Mouse (Mus musculus) MEL (cell line): ENCODE measurements around the gene Cilp. TPM values are rescaled to one million over a fixed set of nuclear protein-coding genes. Genes with fewer than 3 reads are reported as not detected.

ENCODE experiments used
- DNase-seq: peaks from one replicate; pipeline ENCODE4 v3.0.0; 2011; ENCODE audit warnings: low read depth, low spot score
- H3K27ac ChIP-seq: 2 replicates; pipeline ENCODE4 v1.5.1; 2012; ENCODE audit warnings: low read depth, mild to moderate bottlenecking, control low read depth, low read length, moderate library complexity; ENCODE audit not compliant: control insufficient read depth
- H3K27me3 ChIP-seq, 2 experiments: fragments of 150-350 bp in 1 of 2; sonication (generic) in 1 of 2; 2 replicates each; pipeline ENCODE4 v1.6.1; 2012; ENCODE audit warnings: low read length in 2 of 2, mild to moderate bottlenecking in 2 of 2, improper control_type of control experiment in 1 of 2, moderate library complexity in 1 of 2; ENCODE audit not compliant: insufficient read depth in 2 of 2, control insufficient read depth in 1 of 2
- H3K36me3 ChIP-seq, 2 experiments: 2 replicates each; pipeline ENCODE4 v1.6.1; 2012 to 2014; ENCODE audit warnings: low read length in 2 of 2, improper control_type of control experiment in 1 of 2, inconsistent platforms in 1 of 2, mild to moderate bottlenecking in 1 of 2; ENCODE audit not compliant: insufficient read depth in 2 of 2, control insufficient read depth in 1 of 2
- H3K4me1 ChIP-seq, 2 experiments: fragments of 150-350 bp in 1 of 2; sonication (generic) in 1 of 2; 2 replicates each; pipeline ENCODE4 v1.6.1; 2012; ENCODE audit warnings: low read length in 2 of 2, improper control_type of control experiment in 1 of 2, mild to moderate bottlenecking in 1 of 2; ENCODE audit not compliant: insufficient read depth in 2 of 2, control insufficient read depth in 1 of 2
- H3K4me3 ChIP-seq, 2 experiments: fragments of 150-350 bp in 1 of 2; sonication (generic) in 1 of 2; 2 replicates each; pipeline ENCODE4 v1.5.1; 2012; ENCODE audit warnings: low read depth in 2 of 2, low read length in 2 of 2, mild to moderate bottlenecking in 2 of 2, moderate library complexity in 2 of 2, control low read depth in 1 of 2, improper control_type of control experiment in 1 of 2; ENCODE audit not compliant: control insufficient read depth in 1 of 2, insufficient read depth in 1 of 2
- H3K79me2 ChIP-seq: 2 replicates; pipeline ENCODE4 v1.6.1; 2012; ENCODE audit warnings: mild to moderate bottlenecking, low read length, moderate library complexity; ENCODE audit not compliant: control insufficient read depth, poor library complexity, insufficient read depth
- H3K9ac ChIP-seq: 2 replicates; pipeline ENCODE4 v1.6.1; 2012; ENCODE audit warnings: low read depth, mild to moderate bottlenecking, control low read depth, low read length, moderate library complexity; ENCODE audit not compliant: control insufficient read depth, poor library complexity, severe bottlenecking
- H3K9me3 ChIP-seq: fragments of 150-350 bp; sonication (generic); replicated peaks from 2 replicates; pipeline ENCODE4 v1.6.1; 2012; ENCODE audit warnings: mild to moderate bottlenecking, low read length, improper control_type of control experiment, moderate library complexity; ENCODE audit not compliant: insufficient read depth
- BHLHE40 ChIP-seq: IDR thresholded peaks from 2 replicates; pipeline ENCODE4 v1.6.1; 2012; ENCODE audit warnings: low read depth, mild to moderate bottlenecking, inconsistent platforms, low read length, improper control_type of control experiment, borderline replicate concordance
- CHD2 ChIP-seq: IDR thresholded peaks from 2 replicates; pipeline ENCODE4 v1.6.1; 2011; ENCODE audit warnings: low read length, improper control_type of control experiment
- ETS1 ChIP-seq: IDR thresholded peaks from 2 replicates; pipeline ENCODE4 v1.6.1; 2012; ENCODE audit warnings: low read depth, mild to moderate bottlenecking, inconsistent platforms, low read length, improper control_type of control experiment, moderate library complexity
- JUND ChIP-seq: IDR thresholded peaks from 2 replicates; pipeline ENCODE4 v1.6.1; 2011; ENCODE audit warnings: low read depth, mild to moderate bottlenecking, improper control_type of control experiment, low read length
- MAFK ChIP-seq: IDR thresholded peaks from 2 replicates; pipeline ENCODE4 v1.6.1; 2011; ENCODE audit warnings: low read depth, mild to moderate bottlenecking, low read length, improper control_type of control experiment, borderline replicate concordance
- MEF2A ChIP-seq: IDR thresholded peaks from 2 replicates; pipeline ENCODE4 v1.6.1; 2014; ENCODE audit warnings: low read depth, mild to moderate bottlenecking, inconsistent platforms, low read length, improper control_type of control experiment; ENCODE audit not compliant: poor library complexity, insufficient replicate concordance, severe bottlenecking; ENCODE audit errors: extremely low read depth
- MXI1 ChIP-seq: IDR thresholded peaks from 2 replicates; pipeline ENCODE4 v1.6.1; 2011; ENCODE audit warnings: mild to moderate bottlenecking, low read depth, low read length, improper control_type of control experiment
- MYC ChIP-seq: IDR thresholded peaks from 2 replicates; pipeline ENCODE4 v1.6.1; 2011; ENCODE audit warnings: low read depth, mild to moderate bottlenecking, low read length, improper control_type of control experiment, moderate library complexity
- NELFE ChIP-seq: IDR thresholded peaks from 2 replicates; pipeline ENCODE4 v1.6.1; 2011; ENCODE audit warnings: low read depth, low read length, improper control_type of control experiment
- NRF1 ChIP-seq: IDR thresholded peaks from 2 replicates; pipeline ENCODE4 v1.6.1; 2014; ENCODE audit warnings: low read depth, mild to moderate bottlenecking, inconsistent platforms, low read length, improper control_type of control experiment, moderate library complexity; ENCODE audit not compliant: poor library complexity, insufficient read depth, severe bottlenecking
- POLR2A ChIP-seq, 2 experiments: IDR thresholded peaks; 2 replicates each; pipeline ENCODE4 v1.6.1; 2011 to 2012; ENCODE audit warnings: low read length in 2 of 2, mild to moderate bottlenecking in 2 of 2, control low read depth in 1 of 2, improper control_type of control experiment in 1 of 2, low read depth in 1 of 2, moderate library complexity in 1 of 2; ENCODE audit not compliant: control insufficient read depth in 1 of 2, insufficient read depth in 1 of 2, poor library complexity in 1 of 2
- RAD21 ChIP-seq: IDR thresholded peaks from 2 replicates; pipeline ENCODE4 v1.6.1; 2011; ENCODE audit warnings: mild to moderate bottlenecking, low read depth, low read length, improper control_type of control experiment
- SIN3A ChIP-seq: IDR thresholded peaks from 2 replicates; pipeline ENCODE4 v1.6.1; 2012; ENCODE audit warnings: low read length, improper control_type of control experiment, inconsistent platforms
- TAL1 ChIP-seq: IDR thresholded peaks from 2 replicates; pipeline ENCODE4 v1.6.1; 2012; ENCODE audit warnings: mild to moderate bottlenecking, inconsistent platforms, low read length, moderate library complexity, mixed read lengths
- TBP ChIP-seq: IDR thresholded peaks from 2 replicates; pipeline ENCODE4 v1.8.0; 2011; ENCODE audit warnings: low read depth, low read length, improper control_type of control experiment
- TCF12 ChIP-seq: IDR thresholded peaks from 2 replicates; pipeline ENCODE4 v1.6.1; 2014; ENCODE audit warnings: low read depth, mild to moderate bottlenecking, inconsistent platforms, low read length, improper control_type of control experiment, moderate library complexity
- UBTF ChIP-seq: IDR thresholded peaks from 2 replicates; pipeline ENCODE4 v1.6.1; 2012; ENCODE audit warnings: low read depth, mild to moderate bottlenecking, inconsistent platforms, low read length, improper control_type of control experiment, moderate library complexity, borderline replicate concordance; ENCODE audit not compliant: insufficient read depth
- USF1 ChIP-seq: IDR thresholded peaks from 2 replicates; pipeline ENCODE4 v1.6.1; 2014; ENCODE audit warnings: low read depth, mild to moderate bottlenecking, inconsistent platforms, low read length, improper control_type of control experiment, moderate library complexity
- ZC3H11A ChIP-seq: IDR thresholded peaks from 2 replicates; pipeline ENCODE4 v1.6.1; 2012; ENCODE audit warnings: low read depth, mild to moderate bottlenecking, inconsistent platforms, low read length, improper control_type of control experiment
- ZNF384 ChIP-seq: IDR thresholded peaks from 2 replicates; pipeline ENCODE4 v1.6.1; 2012; ENCODE audit warnings: low read depth, mild to moderate bottlenecking, inconsistent platforms, low read length, improper control_type of control experiment
- polyA plus RNA-seq, 2 experiments: library from polyadenylated mRNA; stranded (reverse) in 1 of 2; unstranded in 1 of 2; fragments of >175 nt in 1 of 2; fragments of >200 nt in 1 of 2; gene quantifications; 2 replicates each; pipeline versions ENCODE4 v1.2.1 to v1.2.4; 2012; ENCODE audit warnings: low replicate concordance in 2 of 2, low read depth in 1 of 2; ENCODE audit not compliant: insufficient read length in 2 of 2, insufficient read depth in 1 of 2, missing spikeins in 1 of 2
- total RNA-seq: library from RNA; depleted of rRNA; stranded (reverse); fragments of 300-350 nt; gene quantifications from 2 replicates; pipeline ENCODE4 v1.2.3, GENCODE M21; 2012

Cilp gene
- total and polyA plus RNA-seq, 3 experiments, result 0.01 TPM; not detected in 2

DNA sequence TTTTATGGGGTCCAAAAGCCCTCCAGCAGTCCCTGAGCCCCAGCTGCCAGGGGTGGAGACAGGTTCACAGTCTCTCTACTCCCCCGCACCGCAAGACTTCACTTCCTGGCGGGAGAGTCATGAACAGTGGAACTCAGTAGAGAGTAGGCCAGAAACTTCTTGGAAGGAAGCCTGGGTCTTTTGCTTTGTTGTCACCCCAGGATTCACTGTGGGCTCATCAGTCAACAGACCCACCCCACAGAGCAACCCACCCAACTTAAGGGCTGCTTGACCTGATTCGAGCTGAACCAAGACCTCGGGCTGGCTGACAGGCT, 16.6 kb upstream of the Cilp start:
- no peaks in the 10 kb centered on the region for H3K79me2 ChIP-seq
- no peaks in the 10 kb centered on the region for H3K36me3 ChIP-seq
- no peaks in the 10 kb centered on the region for H3K4me1 ChIP-seq

DNA sequence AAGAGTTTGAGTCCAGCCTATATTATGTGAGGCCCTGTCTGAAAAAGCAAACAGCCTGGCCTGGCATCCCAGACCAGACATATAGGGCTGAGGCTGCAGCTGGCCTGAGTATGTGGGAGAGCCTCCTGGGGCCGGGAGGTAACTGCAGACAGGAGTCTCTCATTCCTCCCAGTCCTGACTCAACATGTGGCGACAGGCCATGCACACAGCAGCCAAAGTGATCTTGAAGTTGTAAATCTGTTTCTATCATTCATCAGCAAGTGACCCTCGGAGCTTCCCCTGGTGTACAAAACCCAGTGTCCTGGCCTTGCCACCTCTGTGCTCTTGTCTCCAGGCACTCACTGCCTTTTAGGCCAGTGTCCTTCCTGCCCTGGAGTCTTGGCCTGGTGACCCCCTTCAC, 13.0 kb upstream of the Cilp start:
- Histone ChIP-seq H3K79me2 (no peaks in the 10 kb centered on the region), H3K9me3 (no peaks in the 10 kb centered on the region)

More for the DNA sequence above, 16.6 kb upstream of the Cilp start:
- no peak for TF ChIP-seq MXI1
- TF ChIP-seq ZNF384, result no peak
- TF ChIP-seq CHD2, result no peak
- no peak for TF ChIP-seq RAD21
- no peak for TF ChIP-seq MYC
- no peak for TF ChIP-seq MAFK
- no peak for TF ChIP-seq ETS1
- no peak for TF ChIP-seq NELFE
- TF ChIP-seq UBTF, result no peak
- Histone ChIP-seq H3K9me3 (no peaks in the 10 kb centered on the region), H3K27me3 (peaks cover 4% of the 10 kb centered on the region in 2 experiments), H3K9ac (no peak overlapping the region), H3K4me3 (no peak overlapping the region), H3K27ac (no peak overlapping the region)
- DNase-seq, result no peak

More for the DNA sequence above, 13.0 kb upstream of the Cilp start:
- Histone ChIP-seq H3K4me1 (no peaks in the 10 kb centered on the region), H3K27ac (no peak overlapping the region), H3K36me3 (no peaks in the 10 kb centered on the region), H3K27me3 (peaks cover 3 to 4% of the 10 kb centered on the region in 2 experiments), H3K9ac (no peak overlapping the region), H3K4me3 (no peak overlapping the region)
- no peak for DNase-seq
- TF ChIP-seq MAFK (no peak), TBP (no peak), TAL1 (no peak), ETS1 (no peak), UBTF (no peak), JUND (no peak), SIN3A (no peak), NRF1 (no peak), RAD21 (no peak), ZC3H11A (no peak), TCF12 (no peak), BHLHE40 (no peak), MEF2A (no peak), MXI1 (no peak), POLR2A (IDR thresholded peaks at IDR 0.05; ENCODE audit: control insufficient read depth in 1 of 2, insufficient read depth in 1 of 2, low read depth in 1 of 2, low read length in 2 of 2, poor library complexity in 1 of 2) (no peak), USF1 (no peak), MYC (no peak)
